Mouse (Mus musculus): ENCODE results near the gene Ppm1h.

DNA sequence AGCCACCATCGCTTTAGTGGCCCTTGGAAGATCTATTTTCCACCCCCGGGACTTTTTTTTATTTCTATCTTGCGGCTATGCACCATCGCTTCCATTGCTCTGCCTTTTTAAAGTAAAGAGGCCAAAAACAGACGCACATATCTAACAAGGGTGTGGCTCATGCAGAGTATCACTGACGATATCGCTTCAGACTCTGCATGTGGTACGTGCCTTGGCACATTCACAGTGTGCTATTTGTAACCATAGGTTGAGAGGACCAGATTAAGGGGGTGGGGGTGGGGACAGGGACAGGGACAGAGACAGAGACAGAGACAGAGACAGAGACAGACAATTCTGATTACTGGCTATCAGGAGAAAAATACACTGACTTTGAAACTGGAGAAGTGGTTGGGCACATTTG, 164.4 kb downstream of the Ppm1h start:
- TF ChIP-seq CTCF (IDR thresholded peaks at IDR 0.05; ENCODE audit: low read depth) (no peak), EP300 (IDR thresholded peaks at IDR 0.05; ENCODE audit: low read depth) (no peak)
